Mouse (Mus musculus) right cerebral cortex, adult 18-20 months (tissue): ENCODE results near the gene Rab1a.
"Not testable (repeated sequence)": the region's sequence is repeated elsewhere in the genome, so short reads cannot be mapped to it uniquely, and the experiment has no call there.

Experiments used
- DNase-seq: peaks from one replicate; pipeline ENCODE4 v3.0.0; 2022; ENCODE audit warnings: mixed read lengths

The Rab1a gene

GRCm38 (mm10) chr11:20221671-20222070, 20.4 kb downstream of the Rab1a start:
- DNase-seq: not testable (repeated sequence)

- no peak for DNase-seq
These were observed 23.0 kb downstream of the Rab1a start for GRCm38 (mm10) chr11:20224196-20224595.

- no peak for DNase-seq
These were observed 24.7 kb downstream of the Rab1a start for GRCm38 (mm10) chr11:20225938-20226337.

- DNase-seq: no peak
These were observed 27.4 kb downstream of the Rab1a start for GRCm38 (mm10) chr11:20228666-20229065.

GRCm38 (mm10) chr11:20229311-20229710, 28.1 kb downstream of the Rab1a start:
- no peak for DNase-seq

GRCm38 (mm10) chr11:20230286-20230685, 29.1 kb downstream of the Rab1a start:
- no peak for DNase-seq

GRCm38 (mm10) chr11:20231128-20231878, 30.1 kb downstream of the Rab1a start:
- no peak for DNase-seq

- DNase-seq: no peak
These were observed 31.0 kb downstream of the Rab1a start for GRCm38 (mm10) chr11:20232016-20232755.

GRCm38 (mm10) chr11:20234233-20234632, 33.0 kb downstream of the Rab1a start:
- DNase-seq: no peak

GRCm38 (mm10) chr11:20237018-20237417, 35.8 kb downstream of the Rab1a start:
- no peak for DNase-seq

GRCm38 (mm10) chr11:20237976-20238375, 36.7 kb downstream of the Rab1a start:
- no peak for DNase-seq

GRCm38 (mm10) chr11:20239279-20239861, 38.1 kb downstream of the Rab1a start:
- DNase-seq: no peak

- DNase-seq: no peak
These were observed 39.1 kb downstream of the Rab1a start for GRCm38 (mm10) chr11:20240331-20240730.

GRCm38 (mm10) chr11:20241311-20241710, 40.1 kb downstream of the Rab1a start:
- DNase-seq: no peak

GRCm38 (mm10) chr11:20242366-20243056, 41.3 kb downstream of the Rab1a start:
- no peak for DNase-seq

GRCm38 (mm10) chr11:20243214-20243913, 42.1 kb downstream of the Rab1a start:
- no peak for DNase-seq

GRCm38 (mm10) chr11:20244336-20245290, 43.4 kb downstream of the Rab1a start:
- no peak for DNase-seq

- DNase-seq: no peak
These were observed 44.1 kb downstream of the Rab1a start for GRCm38 (mm10) chr11:20245316-20245715.

- peak; percentile 43 for DNase-seq
These were observed 45.4 kb downstream of the Rab1a start for GRCm38 (mm10) chr11:20246616-20247015.

GRCm38 (mm10) chr11:20247146-20247855, 46.1 kb downstream of the Rab1a start:
- no peak for DNase-seq

- DNase-seq: no peak
These were observed 47.0 kb downstream of the Rab1a start for GRCm38 (mm10) chr11:20248277-20248676.
